Mouse (Mus musculus): ENCODE data around the gene Tnnt2. TPM values are rescaled to one million over a fixed set of nuclear protein-coding genes. Genes with fewer than 3 reads are reported as not detected.

Gene Tnnt2
- polyA plus RNA-seq, 1 experiment = 16.2 TPM

GRCm38 (mm10) chr1:135838626-135839025, 2.5 kb downstream of the Tnnt2 start:
- Histone ChIP-seq H3K27ac (ENCODE audit: insufficient read depth, low read length) (no peak overlapping the region), H3K4me1 (ENCODE audit: control insufficient read depth, insufficient read depth, low read length) (no peaks in the 10 kb centered on the region), H3K4me3 (ENCODE audit: insufficient read depth, low read length) (no peak overlapping the region)
- TF ChIP-seq POLR2A (IDR thresholded peaks at IDR 0.05; ENCODE audit: extremely low read depth, insufficient read depth, low read length) = no peak
- TF ChIP-seq CTCF (IDR thresholded peaks at IDR 0.05; ENCODE audit: extremely low read depth, insufficient read depth, low read length) = no peak

GRCm38 (mm10) chr1:135839065-135839464, 2.9 kb downstream of the Tnnt2 start:
- TF ChIP-seq POLR2A (IDR thresholded peaks at IDR 0.05; ENCODE audit: extremely low read depth, insufficient read depth, low read length) (no peak), CTCF (IDR thresholded peaks at IDR 0.05; ENCODE audit: extremely low read depth, insufficient read depth, low read length) (no peak)
- H3K4me1 ChIP-seq (ENCODE audit: control insufficient read depth, insufficient read depth, low read length) = no peaks in the 10 kb centered on the region
- H3K27ac ChIP-seq (ENCODE audit: insufficient read depth, low read length) = no peak overlapping the region
- H3K4me3 ChIP-seq (ENCODE audit: insufficient read depth, low read length) = no peak overlapping the region

- H3K27ac ChIP-seq (ENCODE audit: insufficient read depth, low read length) = no peak overlapping the region
- TF ChIP-seq CTCF (IDR thresholded peaks at IDR 0.05; ENCODE audit: extremely low read depth, insufficient read depth, low read length) (no peak), POLR2A (IDR thresholded peaks at IDR 0.05; ENCODE audit: extremely low read depth, insufficient read depth, low read length) (no peak)
- peak overlapping the region; percentile 25 for H3K4me3 ChIP-seq (ENCODE audit: insufficient read depth, low read length)
- no peaks in the 10 kb centered on the region for H3K4me1 ChIP-seq (ENCODE audit: control insufficient read depth, insufficient read depth, low read length)
Measured at GRCm38 (mm10) chr1:135840675-135841395, 4.7 kb downstream of the Tnnt2 start.

DNA sequence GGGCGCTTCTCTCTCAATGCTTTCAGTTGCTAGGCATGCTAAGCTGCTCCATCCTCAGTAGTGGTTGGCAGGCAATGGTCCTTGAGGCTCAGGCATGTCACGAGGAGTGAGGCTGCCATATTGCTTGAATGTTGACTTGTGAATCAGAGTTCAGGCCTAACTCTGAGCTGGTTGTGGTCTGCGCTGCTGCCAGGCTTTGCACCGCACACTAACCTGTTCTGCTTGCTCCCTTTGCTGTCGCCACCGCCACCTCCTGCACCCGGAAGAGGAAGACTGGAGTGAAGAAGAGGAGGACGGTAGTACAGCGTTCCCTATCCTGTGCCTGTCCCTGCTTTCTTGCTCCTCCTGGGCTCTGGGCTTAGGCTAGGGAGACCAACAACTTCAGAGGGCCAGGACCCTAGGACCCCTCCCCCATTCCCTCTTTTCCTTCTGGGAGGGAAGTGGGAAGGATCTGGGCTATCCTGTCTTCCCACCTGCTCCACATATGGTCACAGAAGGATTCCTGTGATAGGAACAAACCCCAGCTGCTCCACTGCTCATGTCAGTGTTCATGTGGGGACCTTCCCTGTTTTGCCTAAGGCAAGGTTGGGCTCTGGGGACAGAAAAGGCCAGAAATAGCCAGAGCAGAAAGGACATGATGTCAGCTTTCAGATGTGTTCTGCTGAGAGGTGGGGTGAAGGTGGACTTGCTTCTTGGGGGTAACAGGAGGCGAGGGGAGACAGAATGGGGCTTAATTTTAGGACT, 7.5 kb downstream of the Tnnt2 start:
- Histone ChIP-seq H3K4me1 (ENCODE audit: control insufficient read depth, insufficient read depth, low read length) (no peaks in the 10 kb centered on the region), H3K27ac (ENCODE audit: insufficient read depth, low read length) (no peak overlapping the region), H3K4me3 (ENCODE audit: insufficient read depth, low read length) (no peak overlapping the region)
- TF ChIP-seq CTCF (IDR thresholded peaks at IDR 0.05; ENCODE audit: extremely low read depth, insufficient read depth, low read length) = no peak
- TF ChIP-seq POLR2A (IDR thresholded peaks at IDR 0.05; ENCODE audit: extremely low read depth, insufficient read depth, low read length) = no peak

DNA sequence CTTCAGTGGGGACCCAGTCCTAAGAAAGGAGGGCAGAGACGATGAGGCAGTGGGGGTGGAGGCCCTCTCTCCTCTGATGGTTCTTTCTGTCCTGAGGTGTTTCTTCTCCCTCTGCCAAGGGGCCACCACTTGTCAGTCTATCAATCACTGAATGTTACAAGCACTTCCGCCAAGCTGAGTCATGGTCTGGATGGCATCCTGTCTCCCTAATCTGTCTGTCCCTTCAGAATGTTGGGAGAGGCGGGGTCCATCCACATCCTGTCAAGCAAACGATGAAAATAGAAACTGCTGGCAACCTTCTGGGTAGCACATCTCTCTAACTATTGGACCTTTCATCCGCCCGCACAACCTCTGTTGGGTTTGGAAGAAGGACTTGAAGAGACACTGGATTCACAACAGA, 8.3 kb downstream of the Tnnt2 start:
- H3K4me3 ChIP-seq (ENCODE audit: insufficient read depth, low read length) = no peak overlapping the region

GRCm38 (mm10) chr1:135846632-135847031, 10.5 kb downstream of the Tnnt2 start:
- TF ChIP-seq POLR2A (IDR thresholded peaks at IDR 0.05; ENCODE audit: extremely low read depth, insufficient read depth, low read length) = no peak
- no peak for TF ChIP-seq CTCF (IDR thresholded peaks at IDR 0.05; ENCODE audit: extremely low read depth, insufficient read depth, low read length)
- no peaks in the 10 kb centered on the region for H3K4me1 ChIP-seq (ENCODE audit: control insufficient read depth, insufficient read depth, low read length)
- no peak overlapping the region for H3K4me3 ChIP-seq (ENCODE audit: insufficient read depth, low read length)
- no peak overlapping the region for H3K27ac ChIP-seq (ENCODE audit: insufficient read depth, low read length)

More for the DNA sequence above, 8.3 kb downstream of the Tnnt2 start:
- TF ChIP-seq POLR2A (IDR thresholded peaks at IDR 0.05; ENCODE audit: extremely low read depth, insufficient read depth, low read length) = no peak
- no peak for TF ChIP-seq CTCF (IDR thresholded peaks at IDR 0.05; ENCODE audit: extremely low read depth, insufficient read depth, low read length)
- no peak overlapping the region for H3K27ac ChIP-seq (ENCODE audit: insufficient read depth, low read length)
- H3K4me1 ChIP-seq (ENCODE audit: control insufficient read depth, insufficient read depth, low read length) = no peaks in the 10 kb centered on the region

- no peak overlapping the region for H3K27ac ChIP-seq (ENCODE audit: insufficient read depth, low read length)
- no peaks in the 10 kb centered on the region for H3K4me1 ChIP-seq (ENCODE audit: control insufficient read depth, insufficient read depth, low read length)
- TF ChIP-seq CTCF (IDR thresholded peaks at IDR 0.05; ENCODE audit: extremely low read depth, insufficient read depth, low read length) (peak; percentile 57), POLR2A (IDR thresholded peaks at IDR 0.05; ENCODE audit: extremely low read depth, insufficient read depth, low read length) (no peak)
- H3K4me3 ChIP-seq (ENCODE audit: insufficient read depth, low read length) = no peak overlapping the region
Measured at GRCm38 (mm10) chr1:135847139-135847562, 11.0 kb downstream of the Tnnt2 start.

- TF ChIP-seq CTCF (IDR thresholded peaks at IDR 0.05; ENCODE audit: extremely low read depth, insufficient read depth, low read length) = no peak
- TF ChIP-seq POLR2A (IDR thresholded peaks at IDR 0.05; ENCODE audit: extremely low read depth, insufficient read depth, low read length) = no peak
- H3K4me3 ChIP-seq (ENCODE audit: insufficient read depth, low read length) = no peak overlapping the region
- no peaks in the 10 kb centered on the region for H3K4me1 ChIP-seq (ENCODE audit: control insufficient read depth, insufficient read depth, low read length)
- H3K27ac ChIP-seq (ENCODE audit: insufficient read depth, low read length) = no peak overlapping the region
Measured at GRCm38 (mm10) chr1:135847611-135848351, 11.6 kb downstream of the Tnnt2 start.

DNA sequence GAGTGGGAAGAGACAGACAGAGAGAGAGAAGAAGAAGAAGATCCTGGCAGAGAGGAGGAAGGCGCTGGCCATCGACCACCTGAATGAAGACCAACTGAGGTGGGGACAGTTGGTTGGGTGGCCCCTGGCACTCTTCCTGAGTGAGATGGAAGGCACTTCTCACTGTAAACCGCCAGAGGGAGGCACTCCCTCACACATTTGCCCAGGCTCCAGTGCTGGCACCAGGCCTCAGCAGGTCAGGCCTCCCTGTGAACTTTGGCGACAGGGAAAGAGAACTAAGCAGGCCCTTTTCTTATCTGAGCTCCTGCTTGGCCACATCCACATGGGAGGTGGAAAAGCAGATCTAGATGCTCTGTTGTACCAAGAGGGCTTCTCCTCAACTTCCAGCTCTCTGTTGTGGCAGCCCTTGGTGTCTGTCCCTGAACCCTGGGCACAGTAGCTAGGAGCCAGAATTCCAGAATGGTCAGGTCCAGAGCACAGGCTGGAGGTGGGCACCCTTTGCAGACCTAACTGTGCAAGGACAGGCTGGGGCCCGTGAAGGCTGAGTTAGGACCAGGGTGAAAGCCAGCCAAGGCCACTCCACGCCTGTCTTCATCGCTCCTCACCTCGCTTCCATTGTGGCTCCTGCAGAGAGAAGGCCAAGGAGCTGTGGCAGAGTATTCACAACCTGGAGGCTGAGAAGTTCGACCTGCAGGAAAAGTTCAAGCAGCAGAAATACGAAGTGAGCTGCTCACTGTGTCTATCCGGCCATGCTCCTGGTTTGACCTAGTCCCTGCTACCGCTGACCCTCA, 14.8 kb downstream of the Tnnt2 start:
- TF ChIP-seq POLR2A (IDR thresholded peaks at IDR 0.05; ENCODE audit: extremely low read depth, insufficient read depth, low read length) (no peak), CTCF (IDR thresholded peaks at IDR 0.05; ENCODE audit: extremely low read depth, insufficient read depth, low read length) (peak; percentile 65)
- Histone ChIP-seq H3K4me1 (ENCODE audit: control insufficient read depth, insufficient read depth, low read length) (no peaks in the 10 kb centered on the region), H3K4me3 (ENCODE audit: insufficient read depth, low read length) (no peak overlapping the region), H3K27ac (ENCODE audit: insufficient read depth, low read length) (no peak overlapping the region)
